Mouse (Mus musculus): ENCODE results near the gene Anp32b. TPM values are rescaled to one million over a fixed set of nuclear protein-coding genes. Genes with fewer than 3 reads are reported as not detected.

Gene Anp32b
- total and polyA plus RNA-seq, 2 experiments: 3.5 to 7.1 TPM

GRCm38 (mm10) chr4:46432339-46433036, 18.2 kb upstream of the Anp32b start:
- Histone ChIP-seq H3K4me3 (ENCODE audit: insufficient read depth, low read depth, low read length) (no peak overlapping the region), H3K36me3 (ENCODE audit: control insufficient read depth, insufficient read depth, low read length) (no peaks in the 10 kb centered on the region), H3K9ac (ENCODE audit: low read depth, low read length) (no peak overlapping the region), H3K79me2 (ENCODE audit: control insufficient read depth, insufficient read depth, low read length) (no peaks in the 10 kb centered on the region), H3K27me3 (ENCODE audit: control insufficient read depth, insufficient read depth, low read length) (no peaks in the 10 kb centered on the region), H3K27ac (replicated peaks; ENCODE audit: insufficient read depth, low read depth, low read length) (no peak overlapping the region), H3K4me1 (ENCODE audit: control insufficient read depth, insufficient read depth, low read length) (no peaks in the 10 kb centered on the region)
- WGBS: 79% methylated on average over 12 of the region's 12 CpGs
- no peak for DNase-seq (ENCODE audit: extremely low read depth, low read depth, low spot score)
- TF ChIP-seq POLR2A (IDR thresholded peaks at IDR 0.05; ENCODE audit: extremely low read depth, insufficient read depth, low read length) (no peak), CTCF (IDR thresholded peaks at IDR 0.05; ENCODE audit: low read depth, low read length) (no peak)

- H3K4me3 ChIP-seq (ENCODE audit: insufficient read depth, low read depth, low read length): no peak overlapping the region
- no peaks in the 10 kb centered on the region for H3K79me2 ChIP-seq (ENCODE audit: control insufficient read depth, insufficient read depth, low read length)
- no peak overlapping the region for H3K27ac ChIP-seq (replicated peaks; ENCODE audit: insufficient read depth, low read depth, low read length)
- 71% methylated on average over 4 of the region's 4 CpGs for WGBS
- H3K27me3 ChIP-seq (ENCODE audit: control insufficient read depth, insufficient read depth, low read length): no peaks in the 10 kb centered on the region
- no peak for DNase-seq (ENCODE audit: extremely low read depth, low read depth, low spot score)
- H3K9ac ChIP-seq (ENCODE audit: low read depth, low read length): no peak overlapping the region
- TF ChIP-seq POLR2A (IDR thresholded peaks at IDR 0.05; ENCODE audit: extremely low read depth, insufficient read depth, low read length): no peak
- no peak for TF ChIP-seq CTCF (IDR thresholded peaks at IDR 0.05; ENCODE audit: low read depth, low read length)
- H3K4me1 ChIP-seq (ENCODE audit: control insufficient read depth, insufficient read depth, low read length): no peaks in the 10 kb centered on the region
- H3K36me3 ChIP-seq (ENCODE audit: control insufficient read depth, insufficient read depth, low read length): no peaks in the 10 kb centered on the region
Observed at GRCm38 (mm10) chr4:46442501-46442900, 8.2 kb upstream of the Anp32b start.

- no peaks in the 10 kb centered on the region for H3K79me2 ChIP-seq (ENCODE audit: control insufficient read depth, insufficient read depth, low read length)
- TF ChIP-seq POLR2A (IDR thresholded peaks at IDR 0.05; ENCODE audit: extremely low read depth, insufficient read depth, low read length) (no peak), CTCF (IDR thresholded peaks at IDR 0.05; ENCODE audit: low read depth, low read length) (no peak)
- no peaks in the 10 kb centered on the region for H3K36me3 ChIP-seq (ENCODE audit: control insufficient read depth, insufficient read depth, low read length)
- DNase-seq (ENCODE audit: extremely low read depth, low read depth, low spot score): no peak
- H3K9ac ChIP-seq (ENCODE audit: low read depth, low read length): no peak overlapping the region
- H3K4me3 ChIP-seq (ENCODE audit: insufficient read depth, low read depth, low read length): no peak overlapping the region
- no peaks in the 10 kb centered on the region; the same call in 1 of the 2 replicates for H3K4me1 ChIP-seq (ENCODE audit: control insufficient read depth, insufficient read depth, low read length)
- 67% methylated on average over 9 of the region's 9 CpGs for WGBS
- H3K27ac ChIP-seq (replicated peaks; ENCODE audit: insufficient read depth, low read depth, low read length): no peak overlapping the region
- no peaks in the 10 kb centered on the region for H3K27me3 ChIP-seq (ENCODE audit: control insufficient read depth, insufficient read depth, low read length)
Observed at GRCm38 (mm10) chr4:46445237-46445945, 5.3 kb upstream of the Anp32b start.

GRCm38 (mm10) chr4:46447461-46447860, 3.2 kb upstream of the Anp32b start:
- Histone ChIP-seq H3K9ac (ENCODE audit: low read depth, low read length) (no peak overlapping the region), H3K27ac (replicated peaks; ENCODE audit: insufficient read depth, low read depth, low read length) (no peak overlapping the region), H3K79me2 (ENCODE audit: control insufficient read depth, insufficient read depth, low read length) (peaks cover 5% of the 10 kb centered on the region; the same call in 1 of the 2 replicates), H3K27me3 (ENCODE audit: control insufficient read depth, insufficient read depth, low read length) (no peaks in the 10 kb centered on the region), H3K4me1 (ENCODE audit: control insufficient read depth, insufficient read depth, low read length) (peaks cover 1% of the 10 kb centered on the region; the same call in 1 of the 2 replicates), H3K36me3 (ENCODE audit: control insufficient read depth, insufficient read depth, low read length) (no peaks in the 10 kb centered on the region), H3K4me3 (ENCODE audit: insufficient read depth, low read depth, low read length) (no peak overlapping the region)
- no peak for DNase-seq (ENCODE audit: extremely low read depth, low read depth, low spot score)
- TF ChIP-seq CTCF (IDR thresholded peaks at IDR 0.05; ENCODE audit: low read depth, low read length): no peak
- TF ChIP-seq POLR2A (IDR thresholded peaks at IDR 0.05; ENCODE audit: extremely low read depth, insufficient read depth, low read length): no peak
- 54% methylated on average over 1 of the region's 1 CpGs for WGBS

GRCm38 (mm10) chr4:46448886-46449285, 1.8 kb upstream of the Anp32b start:
- DNase-seq (ENCODE audit: extremely low read depth, low read depth, low spot score): no peak
- 83% methylated on average over 6 of the region's 6 CpGs for WGBS
- H3K4me1 ChIP-seq (ENCODE audit: control insufficient read depth, insufficient read depth, low read length): peaks cover 11% of the 10 kb centered on the region
- TF ChIP-seq CTCF (IDR thresholded peaks at IDR 0.05; ENCODE audit: low read depth, low read length): no peak
- TF ChIP-seq POLR2A (IDR thresholded peaks at IDR 0.05; ENCODE audit: extremely low read depth, insufficient read depth, low read length): no peak
- no peaks in the 10 kb centered on the region for H3K27me3 ChIP-seq (ENCODE audit: control insufficient read depth, insufficient read depth, low read length)
- no peak overlapping the region for H3K9ac ChIP-seq (ENCODE audit: low read depth, low read length)
- H3K36me3 ChIP-seq (ENCODE audit: control insufficient read depth, insufficient read depth, low read length): no peaks in the 10 kb centered on the region
- H3K27ac ChIP-seq (replicated peaks; ENCODE audit: insufficient read depth, low read depth, low read length): no peak overlapping the region
- no peak overlapping the region for H3K4me3 ChIP-seq (ENCODE audit: insufficient read depth, low read depth, low read length)
- H3K79me2 ChIP-seq (ENCODE audit: control insufficient read depth, insufficient read depth, low read length): peaks cover 15% of the 10 kb centered on the region; the same call in 1 of the 2 replicates

Data from liver, adult 2 months (tissue).